Mouse (Mus musculus): ENCODE data around the gene Gm49354.
"Not testable (repeated sequence)": the region's sequence is repeated elsewhere in the genome, so short reads cannot be mapped to it uniquely, and the experiment has no call there.

Gene Gm49354

DNA sequence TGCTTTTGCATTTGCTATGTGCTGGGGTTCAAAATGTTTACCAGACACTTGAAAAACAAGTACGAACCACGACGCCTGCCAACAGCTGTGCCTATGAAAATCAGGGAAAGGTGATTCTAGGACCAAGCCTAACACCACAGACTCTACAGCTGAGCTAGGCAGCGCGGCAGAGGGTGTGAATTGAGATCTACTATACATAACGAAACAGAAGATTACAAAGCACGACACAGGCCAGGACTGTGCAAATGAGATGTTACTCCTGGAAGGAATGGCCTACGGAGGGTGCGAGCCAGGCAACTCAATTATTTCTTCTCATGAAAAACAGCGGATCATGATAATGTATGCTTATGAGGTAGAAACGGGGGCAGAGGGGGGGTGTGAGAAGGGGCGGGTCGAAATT, 13.5 kb downstream of the Gm49354 start:
- no peak for DNase-seq (ENCODE audit: extremely low spot score, low spot score)

GRCm38 (mm10) chr13:59766786-59767515, 15.1 kb downstream of the Gm49354 start:
- no peak for DNase-seq (ENCODE audit: extremely low spot score, low spot score)

DNA sequence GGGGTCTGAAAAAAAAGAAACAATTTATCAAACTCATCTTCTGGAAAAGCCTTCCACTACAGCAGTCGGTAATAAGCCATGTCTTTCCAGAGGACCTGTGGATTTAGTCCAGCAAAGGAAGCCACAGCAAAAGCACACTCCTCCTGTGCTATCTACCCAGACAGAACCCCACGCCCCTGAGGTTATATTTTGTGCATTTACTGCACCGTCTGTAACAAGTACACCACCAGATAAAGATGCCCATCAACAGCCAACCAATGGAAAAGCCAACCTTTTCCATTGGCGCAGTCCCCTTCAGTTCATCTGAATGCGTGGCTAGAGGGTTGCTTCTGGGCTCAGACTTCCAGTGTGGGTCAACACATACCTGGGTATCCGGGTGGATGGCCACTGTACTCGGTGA, 19.3 kb downstream of the Gm49354 start:
- no peak for DNase-seq (ENCODE audit: extremely low spot score, low spot score)

- DNase-seq (ENCODE audit: extremely low spot score, low spot score), result no peak
Measured at GRCm38 (mm10) chr13:59756906-59757305, 25.1 kb downstream of the Gm49354 start.

DNA sequence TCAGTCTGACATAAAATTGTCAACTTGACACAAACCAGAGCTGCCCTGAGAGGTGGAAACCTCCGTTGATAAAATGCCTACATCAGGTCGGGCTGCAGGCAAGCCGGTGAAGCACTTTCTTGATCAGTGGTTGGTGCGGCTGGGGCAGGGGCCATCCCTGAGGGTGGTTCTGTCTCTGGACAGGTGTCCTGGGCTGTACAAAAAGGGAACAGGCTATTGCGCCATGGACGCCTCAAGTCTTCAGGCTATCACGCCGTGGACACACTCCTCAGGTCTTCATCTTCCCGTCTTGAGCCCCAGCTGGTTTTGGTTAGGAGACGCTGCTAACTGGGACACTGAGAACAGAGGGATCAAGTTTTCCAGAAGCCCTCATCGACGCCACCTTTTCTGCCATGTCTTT, 31.7 kb downstream of the Gm49354 start:
- no peak for DNase-seq (ENCODE audit: extremely low spot score, low spot score)

- DNase-seq (ENCODE audit: extremely low spot score, low spot score), result no peak
Measured at GRCm38 (mm10) chr13:59746711-59747110, 35.3 kb downstream of the Gm49354 start, which contains the start of gene 1700014D04Rik. Gene 1700014D04Rik (minus strand): TSS chr13:59746752.

DNA sequence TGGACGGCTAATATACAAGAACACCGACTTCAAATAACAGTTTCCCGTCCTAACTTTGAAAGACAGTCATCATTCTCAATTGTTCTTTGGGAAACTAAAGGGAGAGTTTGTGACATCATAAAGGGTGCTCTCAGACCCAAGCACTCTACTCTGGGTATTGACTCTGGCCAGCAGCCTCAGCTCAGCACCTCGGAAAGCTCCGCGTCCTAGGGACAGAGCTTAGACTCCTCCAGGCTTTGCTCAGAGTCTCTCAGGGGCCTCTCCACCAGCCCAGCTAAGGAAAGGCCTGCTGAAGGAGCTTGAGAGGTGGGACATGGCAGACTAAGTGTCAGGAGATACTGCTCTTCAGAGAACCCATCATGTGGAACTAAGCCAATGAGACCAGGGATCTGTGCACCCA, 35.9 kb downstream of the Gm49354 start:
- DNase-seq (ENCODE audit: extremely low spot score, low spot score), result no peak

DNA sequence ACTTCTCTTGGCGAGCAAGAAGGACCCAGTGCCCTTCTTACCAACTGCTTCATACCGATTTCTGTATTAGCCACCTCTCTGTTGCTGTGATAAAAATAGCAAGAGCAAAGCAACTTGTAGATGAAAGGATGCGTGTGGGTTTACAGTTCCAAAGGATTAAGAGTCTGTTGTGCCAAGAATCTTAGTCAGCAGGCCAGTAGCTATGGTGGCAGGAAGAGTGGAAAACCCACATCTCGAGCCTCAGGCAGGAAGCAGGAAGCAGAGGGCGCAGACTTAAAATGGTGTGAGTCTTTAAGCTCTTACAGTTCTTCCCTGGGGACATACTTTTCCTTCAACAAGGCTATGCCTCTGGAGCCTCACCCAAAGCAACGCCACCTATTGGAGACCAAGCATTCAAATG, 36.6 kb downstream of the Gm49354 start:
- DNase-seq (ENCODE audit: extremely low spot score, low spot score), result no peak

- DNase-seq (ENCODE audit: extremely low spot score, low spot score), result no peak
Measured at GRCm38 (mm10) chr13:59741697-59742096, 40.3 kb downstream of the Gm49354 start.

DNA sequence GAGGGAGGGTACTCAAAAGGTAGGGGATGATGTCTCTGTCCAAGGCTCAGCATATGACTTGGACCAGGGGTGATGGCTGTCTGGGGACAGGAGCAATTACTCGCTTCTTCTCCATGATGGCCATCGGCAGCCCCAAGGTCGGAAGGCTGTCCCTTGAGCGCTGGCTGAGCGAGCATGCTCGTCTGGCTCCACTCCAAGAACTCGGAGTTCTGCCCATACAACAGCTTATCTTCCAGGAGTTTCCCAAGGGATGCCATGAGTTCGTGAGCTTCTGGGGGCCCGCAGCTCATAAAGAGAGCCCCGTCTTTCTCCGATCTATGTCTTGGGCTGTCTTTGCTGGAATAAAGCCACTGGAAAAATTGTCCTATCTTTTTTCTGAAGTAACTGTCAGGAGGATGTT, 40.9 kb downstream of the Gm49354 start:
- no peak for DNase-seq (ENCODE audit: extremely low spot score, low spot score)

DNA sequence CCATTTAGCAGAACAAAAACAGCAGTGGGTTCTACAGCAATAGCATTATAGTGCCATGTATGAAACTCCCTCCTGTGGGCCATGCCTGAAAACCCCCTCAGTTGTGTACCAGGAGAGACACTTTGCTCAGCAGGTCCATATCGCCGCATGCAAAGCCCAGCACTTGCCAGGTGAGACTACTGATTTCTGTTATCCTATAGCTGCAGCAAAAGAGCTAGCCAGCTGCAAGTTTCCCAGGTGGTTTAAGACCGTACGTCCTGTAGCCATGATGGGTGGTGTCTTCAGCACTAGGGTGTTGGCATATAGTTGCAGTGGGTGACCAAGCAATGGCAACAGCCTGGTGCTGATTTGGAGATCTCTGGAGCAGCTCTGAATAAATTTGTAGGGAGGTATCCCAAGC, 42.6 kb downstream of the Gm49354 start:
- no peak for DNase-seq (ENCODE audit: extremely low spot score, low spot score)

- DNase-seq (ENCODE audit: extremely low spot score, low spot score), result no peak
Measured at GRCm38 (mm10) chr13:59738455-59738854, 43.6 kb downstream of the Gm49354 start.

GRCm38 (mm10) chr13:59735190-59735589, 46.9 kb downstream of the Gm49354 start:
- no peak for DNase-seq (ENCODE audit: extremely low spot score, low spot score)

DNA sequence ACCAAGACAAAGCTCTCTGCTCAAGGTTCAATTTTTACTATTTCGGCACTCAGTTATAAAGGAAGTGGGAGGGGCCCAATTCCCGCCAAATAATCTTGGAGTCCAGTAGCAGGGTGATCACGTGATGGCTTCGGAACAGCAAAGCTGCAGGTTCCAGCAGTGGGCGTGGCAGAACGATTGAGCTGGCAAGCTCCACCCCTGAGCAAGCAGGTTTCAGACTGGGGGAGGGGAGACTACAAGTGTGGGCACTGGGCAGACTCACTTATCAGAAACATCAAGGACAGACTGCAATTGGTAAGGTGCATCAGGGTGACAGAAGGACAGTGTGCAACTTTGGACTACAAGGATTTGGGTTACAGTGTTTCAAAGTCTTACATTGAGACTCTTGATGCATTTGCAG, 47.7 kb downstream of the Gm49354 start:
- DNase-seq (ENCODE audit: extremely low spot score, low spot score), result not testable (repeated sequence)

DNA sequence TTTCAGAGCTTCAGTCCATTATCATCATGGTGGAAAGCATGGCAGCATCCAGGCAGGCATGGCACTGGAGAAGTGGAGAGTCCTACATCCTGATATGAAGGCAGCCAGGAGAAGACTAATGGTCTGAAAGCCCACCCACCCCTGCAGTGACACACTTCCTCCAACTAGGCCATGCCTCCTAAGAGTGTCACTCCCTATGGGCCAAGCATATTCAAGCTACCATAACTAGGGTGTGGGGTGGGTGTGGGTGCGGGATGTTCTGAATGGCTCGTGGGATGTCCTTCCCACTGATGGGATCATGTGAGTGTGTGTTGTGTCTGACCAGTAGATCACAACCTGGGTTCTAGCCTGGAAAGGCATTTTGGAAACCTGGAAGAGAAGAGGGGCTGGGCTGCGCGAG, 48.1 kb downstream of the Gm49354 start:
- DNase-seq (ENCODE audit: extremely low spot score, low spot score), result no peak

DNA sequence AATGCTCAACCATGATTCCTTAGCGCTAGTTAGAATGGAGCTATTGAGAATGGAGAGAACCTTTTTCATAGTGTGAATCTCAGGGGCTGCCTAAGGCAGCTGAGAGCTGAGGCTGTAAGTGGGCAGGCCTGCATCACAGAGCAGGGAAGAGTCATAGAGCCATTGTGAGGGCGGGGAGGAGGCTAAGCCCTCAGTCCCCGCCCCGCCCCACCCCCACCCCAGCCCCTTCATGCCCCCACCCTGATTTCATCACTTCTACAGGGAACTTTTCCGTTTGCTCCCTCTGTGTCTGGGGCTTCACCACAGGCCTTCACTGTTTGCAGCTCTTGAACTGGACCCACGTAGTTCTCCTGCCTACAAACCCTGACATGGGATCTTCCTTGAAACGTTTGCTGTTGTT, 50.4 kb downstream of the Gm49354 start, which contains the start of gene Spata31d1d:
TSS of gene Spata31d1d (minus strand) at position 101 of the 400 bp plus-strand sequence.
- no peak for DNase-seq (ENCODE audit: extremely low spot score, low spot score)

DNA sequence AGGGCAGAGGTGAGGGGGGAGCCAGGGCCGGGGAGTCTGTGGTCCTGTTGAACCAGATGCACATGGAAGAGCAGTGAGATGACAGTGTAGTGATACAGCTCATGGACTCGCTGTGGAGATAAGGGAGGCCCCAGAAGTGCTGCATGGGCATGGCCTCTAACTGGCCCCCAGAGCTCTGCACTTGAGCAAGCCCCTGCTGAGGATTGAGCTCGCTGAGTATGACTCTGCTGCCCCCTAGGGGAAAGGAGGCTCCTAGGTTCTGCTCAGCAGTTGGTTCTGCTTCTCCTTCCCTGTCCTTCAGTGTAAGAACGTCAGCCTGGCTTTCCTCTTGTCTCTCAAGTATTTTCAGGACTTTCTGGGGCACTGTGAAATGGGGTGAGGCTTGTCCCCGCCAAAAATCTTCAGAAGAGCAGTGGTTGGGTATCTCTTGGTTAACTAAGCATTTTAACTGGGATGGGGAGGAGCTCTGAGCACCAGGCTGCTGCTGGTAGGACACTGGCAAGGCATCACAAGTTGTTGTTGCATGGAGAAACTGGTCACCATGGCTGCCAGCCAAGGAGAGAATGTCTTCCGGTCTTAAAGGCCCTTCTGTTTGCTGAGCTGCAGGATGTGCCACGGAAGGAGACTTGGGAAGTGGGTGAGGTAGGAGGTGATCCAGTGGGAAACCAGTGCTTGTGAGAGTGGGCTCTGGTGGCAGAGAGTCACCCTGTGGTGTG, 53.5 kb downstream of the Gm49354 start:
- DNase-seq (ENCODE audit: extremely low spot score, low spot score), result peak; percentile 84

GRCm38 (mm10) chr13:59726139-59726867, 55.7 kb downstream of the Gm49354 start:
- DNase-seq (ENCODE audit: extremely low spot score, low spot score), result peak; percentile 18

DNA sequence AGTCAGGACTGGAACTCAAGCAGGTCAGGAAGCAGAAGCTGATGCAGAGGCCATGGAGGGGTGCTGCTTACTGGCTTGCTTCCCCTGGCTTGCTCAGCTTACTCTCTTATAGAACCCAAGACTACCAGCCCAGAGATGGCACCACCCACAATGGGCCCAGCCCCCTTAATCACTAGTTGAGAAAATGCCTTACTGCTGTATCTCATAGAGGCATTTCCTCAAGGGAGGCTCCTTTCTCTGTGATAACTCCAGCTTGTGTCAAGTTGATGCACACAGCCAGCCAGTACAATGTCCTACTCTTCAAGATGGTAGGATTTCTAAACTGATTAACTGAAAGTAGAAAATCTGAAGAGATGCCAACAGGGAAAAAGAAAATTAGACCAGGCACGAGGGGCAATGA, 60.0 kb downstream of the Gm49354 start:
- DNase-seq (ENCODE audit: extremely low spot score, low spot score), result not testable (repeated sequence)

DNA sequence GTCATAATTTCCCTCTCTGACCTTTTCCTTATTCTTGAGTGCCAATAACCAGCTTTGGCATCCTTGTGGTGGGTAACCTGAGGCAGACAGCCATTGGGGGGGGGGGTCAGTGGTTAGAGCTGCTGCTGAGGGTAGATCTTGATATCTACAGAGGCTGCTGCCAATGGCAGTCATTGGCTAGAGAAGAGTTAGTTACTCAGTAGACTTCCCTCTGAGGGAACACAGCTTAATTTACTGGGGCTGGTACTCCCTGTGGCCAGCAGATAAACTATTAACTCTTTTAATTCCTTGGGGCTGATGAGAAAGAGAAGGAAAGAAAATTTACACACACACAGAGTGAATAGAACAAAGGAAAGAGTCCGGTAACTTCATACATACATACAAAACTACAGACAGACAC, 62.6 kb downstream of the Gm49354 start:
- no peak for DNase-seq (ENCODE audit: extremely low spot score, low spot score)

DNA sequence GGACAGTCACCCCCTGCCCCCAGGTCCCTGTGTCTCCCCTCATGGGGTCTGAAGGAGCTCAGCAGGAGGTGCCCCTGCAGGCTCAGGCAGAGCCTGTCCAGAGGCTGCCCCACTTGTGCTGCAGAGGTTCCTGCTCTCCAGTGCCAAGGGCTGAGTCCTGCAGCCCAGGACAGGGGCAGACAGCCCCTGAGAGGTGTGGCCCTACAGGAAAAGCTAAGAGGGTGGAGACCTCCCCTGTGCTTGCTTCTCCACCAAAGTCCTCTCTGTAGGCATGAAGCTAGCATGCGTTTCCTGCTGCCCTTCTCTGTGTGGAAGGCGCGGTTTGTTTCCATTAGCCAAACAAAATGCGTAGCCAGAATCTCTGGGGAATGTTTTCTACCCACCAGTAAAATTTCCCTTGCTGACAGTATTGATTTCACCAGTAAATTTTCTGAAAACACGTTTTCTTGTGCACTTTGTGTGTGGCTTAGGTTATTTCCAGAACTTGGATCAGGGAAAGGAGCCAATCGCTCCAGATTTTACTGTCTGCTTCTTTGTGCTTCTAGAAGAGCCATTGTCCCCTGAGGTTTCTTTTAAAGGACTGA, 63.1 kb downstream of the Gm49354 start:
- not testable (repeated sequence) for DNase-seq (ENCODE audit: extremely low spot score, low spot score)

GRCm38 (mm10) chr13:59713710-59714109, 68.3 kb downstream of the Gm49354 start:
- DNase-seq (ENCODE audit: extremely low spot score, low spot score), result no peak

Measured in neural tube, embryonic 10.5 days (tissue).